Mouse (Mus musculus) WW6 (cell line): Measurements from ENCODE around the gene Ganc.

Experiments used
- DNase-seq: peaks from one replicate; pipeline ENCODE4 v3.0.0-alpha.2; 2013; ENCODE audit warnings: low read depth, low spot score

The Ganc gene

DNA sequence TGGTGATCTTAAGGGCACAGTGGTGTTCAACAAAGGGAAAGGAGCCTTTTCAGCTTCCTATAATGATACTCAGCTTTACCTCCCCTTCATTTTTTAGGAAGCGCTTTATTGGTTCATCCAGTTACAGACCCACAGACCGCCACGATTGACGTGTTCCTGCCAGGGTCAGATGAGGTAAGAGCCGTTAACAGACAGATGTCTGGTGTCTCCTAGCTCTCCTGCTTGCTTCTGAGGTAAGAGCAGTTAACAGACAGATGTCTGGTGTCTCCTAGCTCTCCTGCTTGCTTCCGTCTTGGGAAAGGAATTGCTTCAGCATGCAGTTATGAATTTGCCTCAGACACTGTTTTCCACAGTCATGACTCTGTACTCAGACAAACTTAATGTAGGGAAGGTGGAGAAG, 47.0 kb downstream of the Ganc start:
- DNase-seq, result no peak

- DNase-seq, result no peak
Measured at GRCm38 (mm10) chr2:120452600-120452999, 48.9 kb downstream of the Ganc start.

GRCm38 (mm10) chr2:120454987-120455386, 51.3 kb downstream of the Ganc start:
- no peak for DNase-seq

DNA sequence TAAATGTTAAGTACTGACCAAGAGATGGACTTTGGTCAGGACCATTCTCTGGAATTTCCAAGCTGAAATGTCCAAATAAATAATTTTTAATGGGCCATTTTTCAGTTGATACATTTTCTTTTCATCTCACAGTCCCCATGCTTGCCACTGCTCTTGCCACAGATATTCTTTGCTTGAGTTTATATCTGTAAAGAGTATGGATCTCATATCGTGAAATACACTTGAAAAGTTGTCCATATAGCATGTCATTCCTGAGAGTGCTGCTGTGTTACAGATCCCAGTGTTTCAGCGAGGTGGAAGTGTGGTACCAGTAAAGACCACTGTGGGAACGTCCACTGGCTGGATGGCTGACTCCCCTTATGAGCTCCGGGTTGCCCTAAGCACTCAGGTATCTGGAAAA, 52.0 kb downstream of the Ganc start, which contains the start of gene Capn3:
Capn3 (plus strand) TSS at position 301 of the 400 bp plus-strand sequence.
- no peak for DNase-seq

DNA sequence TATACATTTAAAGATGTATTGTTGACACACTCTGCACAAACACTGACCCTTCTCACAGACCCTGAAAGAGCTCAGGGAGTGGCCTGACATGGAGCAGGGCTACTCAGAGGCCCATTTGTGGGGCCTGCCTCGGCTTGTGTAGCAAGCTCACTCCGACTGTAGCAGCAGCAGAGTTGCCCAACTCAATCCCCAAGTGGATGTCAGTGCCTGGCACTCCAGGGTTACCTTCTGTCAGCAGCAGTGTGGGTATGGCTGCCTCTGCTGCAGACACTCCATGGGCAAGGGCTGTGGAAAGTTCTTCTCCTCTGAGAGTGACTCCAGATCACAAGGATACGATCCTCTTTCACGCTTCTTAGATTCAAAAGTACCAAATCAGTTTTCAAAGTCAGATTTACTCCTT, 56.5 kb downstream of the Ganc start:
- no peak for DNase-seq

- no peak for DNase-seq
Measured at GRCm38 (mm10) chr2:120463328-120463727, 59.6 kb downstream of the Ganc start.

GRCm38 (mm10) chr2:120464091-120464490, 60.4 kb downstream of the Ganc start:
- DNase-seq, result no peak

DNA sequence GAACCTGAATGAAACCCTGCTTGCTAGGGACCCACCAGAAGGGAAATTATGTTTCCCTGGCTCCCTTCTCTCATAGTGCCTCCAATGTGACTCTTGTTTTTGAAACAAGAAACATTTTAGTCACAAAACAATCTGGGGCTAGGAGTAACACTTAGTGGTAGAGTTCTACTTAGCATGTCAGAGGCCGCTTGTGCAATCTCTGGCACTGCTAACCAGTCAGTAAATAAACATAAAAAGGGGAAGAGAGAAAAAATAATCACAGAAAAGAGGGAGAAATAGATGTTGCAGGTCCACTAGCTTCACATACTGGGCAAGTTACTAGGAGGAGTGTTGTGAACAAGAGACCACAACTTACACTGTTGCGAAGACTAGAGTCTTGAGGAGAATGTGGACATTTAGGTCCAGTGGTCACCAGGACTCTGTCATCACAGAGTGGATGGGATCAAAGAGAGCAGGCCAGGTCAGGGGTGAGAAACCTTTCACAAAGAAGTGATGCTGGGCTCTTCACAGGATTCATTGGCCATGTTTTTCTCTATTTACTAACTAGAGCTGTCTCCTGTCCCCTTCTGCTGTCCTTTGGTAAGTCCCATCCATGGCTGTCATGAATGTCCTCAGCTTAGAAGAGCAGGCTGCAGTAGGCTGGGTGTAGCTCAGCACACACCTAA, 61.2 kb downstream of the Ganc start:
- no peak for DNase-seq

- DNase-seq, result no peak
Measured at GRCm38 (mm10) chr2:120465397-120465785, 61.7 kb downstream of the Ganc start.

DNA sequence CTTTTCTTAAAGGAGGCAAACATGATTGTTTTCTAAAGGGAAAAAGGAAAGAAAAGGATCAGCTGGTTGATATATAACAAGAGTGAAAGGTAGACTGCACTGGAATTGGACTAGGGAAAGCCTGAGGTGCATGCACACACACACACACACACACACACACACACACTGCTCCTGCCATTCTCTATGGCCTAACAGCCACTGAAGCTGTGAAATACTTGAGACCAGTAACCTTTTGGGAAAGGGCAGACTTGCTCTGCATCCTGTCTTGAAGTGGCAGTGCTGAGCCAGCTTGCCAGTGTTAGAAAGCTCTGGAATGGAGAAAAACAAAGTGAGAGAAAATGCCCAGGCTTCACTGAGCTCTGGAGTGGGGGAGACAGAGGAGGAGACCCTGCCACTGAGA, 64.3 kb downstream of the Ganc start:
- no peak for DNase-seq

- no peak for DNase-seq
Measured at GRCm38 (mm10) chr2:120469220-120469619, 65.5 kb downstream of the Ganc start.

GRCm38 (mm10) chr2:120469715-120470114, 66.0 kb downstream of the Ganc start:
- DNase-seq, result no peak

DNA sequence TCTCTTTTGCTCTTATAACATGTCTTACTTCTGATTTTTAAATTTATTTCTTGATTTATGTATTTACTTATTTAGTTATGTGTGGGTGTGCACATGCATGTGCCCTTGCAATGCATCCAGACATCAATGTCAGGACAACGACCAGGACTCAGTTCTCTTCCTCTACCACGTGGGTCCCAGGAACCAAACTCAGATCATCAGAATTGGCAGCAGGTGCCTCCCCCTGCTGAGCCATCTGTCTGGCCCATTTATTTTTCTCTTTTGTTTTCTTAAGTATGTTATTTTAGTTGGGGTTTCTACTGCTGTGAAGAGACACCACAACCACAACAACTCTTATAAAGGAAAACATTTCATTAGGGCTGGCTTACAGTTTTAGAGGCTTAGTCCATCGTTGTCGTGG, 67.2 kb downstream of the Ganc start:
- no peak for DNase-seq

- DNase-seq, result no peak
Measured at GRCm38 (mm10) chr2:120476277-120477087, 72.8 kb downstream of the Ganc start.

GRCm38 (mm10) chr2:120478600-120478999, 74.9 kb downstream of the Ganc start:
- peak; percentile 24 for DNase-seq

DNA sequence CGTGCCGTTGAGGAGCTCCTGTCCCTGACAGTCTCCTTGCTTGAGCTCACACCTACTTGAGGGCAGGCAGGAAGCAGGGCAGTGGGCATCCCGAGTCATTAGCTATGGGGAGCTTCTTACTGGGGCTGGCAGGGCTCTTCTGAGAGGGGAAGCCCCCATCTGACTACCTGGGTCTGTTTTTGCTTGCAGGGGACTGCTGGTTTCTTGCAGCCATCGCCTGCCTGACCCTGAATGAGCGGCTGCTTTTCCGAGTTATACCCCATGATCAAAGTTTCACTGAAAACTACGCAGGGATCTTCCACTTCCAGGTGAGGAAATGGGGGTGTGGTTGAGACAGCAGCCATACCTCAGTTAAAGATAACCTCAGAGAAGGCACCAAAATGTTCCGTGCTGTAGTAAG, 78.2 kb downstream of the Ganc start:
- DNase-seq, result no peak

DNA sequence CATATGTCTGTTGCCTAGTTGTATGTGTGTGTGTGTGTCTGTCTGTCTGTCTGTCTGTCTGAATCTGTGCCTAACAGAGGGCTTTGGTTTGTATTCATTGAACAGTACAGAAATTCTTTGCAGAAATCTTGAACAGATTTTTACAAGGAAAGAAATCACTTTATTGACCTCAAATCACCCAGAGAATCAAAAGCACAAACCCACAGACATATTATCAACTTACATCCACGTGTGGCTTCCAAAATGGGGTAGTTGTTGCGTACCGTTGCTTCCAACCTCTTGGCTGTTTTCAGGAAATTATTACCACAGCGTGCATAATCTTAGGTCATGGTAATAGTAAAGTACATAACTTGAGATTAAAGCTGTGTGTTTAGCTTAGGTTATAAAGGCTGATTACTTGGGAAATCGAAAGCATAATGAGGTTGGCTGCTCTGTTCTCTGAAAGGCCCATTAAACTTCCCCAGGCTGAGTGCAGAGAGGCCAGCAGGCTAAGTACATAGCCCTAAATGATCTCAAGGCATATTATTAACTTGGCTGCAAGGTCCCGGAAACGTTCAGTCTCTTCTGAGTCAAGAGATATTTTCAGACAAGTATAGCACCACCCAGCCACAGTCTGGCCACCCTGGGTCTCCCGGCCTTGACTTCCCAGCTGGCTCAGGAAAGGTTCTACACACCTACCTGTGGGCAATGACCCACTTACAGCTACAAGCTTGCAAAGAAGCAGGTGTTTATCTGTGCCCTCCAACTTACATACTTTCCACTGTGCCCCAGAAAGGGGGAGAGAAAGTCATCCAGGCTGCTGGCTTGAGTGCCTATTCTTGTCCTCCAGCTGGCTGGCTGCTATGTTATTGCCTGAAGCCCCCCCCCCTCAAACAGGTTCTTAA, 79.1 kb downstream of the Ganc start:
- no peak for DNase-seq

GRCm38 (mm10) chr2:120484241-120484640, 80.5 kb downstream of the Ganc start:
- DNase-seq, result no peak

DNA sequence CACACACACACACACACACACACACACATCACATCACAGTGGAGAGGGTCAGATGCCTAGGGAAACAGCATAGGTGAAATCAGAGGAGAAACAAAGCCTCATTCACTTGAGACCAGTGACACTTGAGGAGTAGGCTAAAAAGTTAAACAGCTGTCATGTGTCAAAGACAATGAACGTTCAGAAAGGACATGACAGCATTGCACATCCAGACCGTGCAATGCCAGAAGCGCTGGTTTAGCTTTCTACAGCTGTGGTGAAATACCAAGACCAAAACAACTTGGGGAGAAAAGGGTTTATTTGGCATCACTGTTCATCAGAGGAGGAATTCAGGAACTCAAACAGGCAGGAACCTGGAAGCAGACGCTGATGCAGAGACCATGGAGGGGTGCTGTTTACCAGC, 89.6 kb downstream of the Ganc start:
- no peak for DNase-seq

DNA sequence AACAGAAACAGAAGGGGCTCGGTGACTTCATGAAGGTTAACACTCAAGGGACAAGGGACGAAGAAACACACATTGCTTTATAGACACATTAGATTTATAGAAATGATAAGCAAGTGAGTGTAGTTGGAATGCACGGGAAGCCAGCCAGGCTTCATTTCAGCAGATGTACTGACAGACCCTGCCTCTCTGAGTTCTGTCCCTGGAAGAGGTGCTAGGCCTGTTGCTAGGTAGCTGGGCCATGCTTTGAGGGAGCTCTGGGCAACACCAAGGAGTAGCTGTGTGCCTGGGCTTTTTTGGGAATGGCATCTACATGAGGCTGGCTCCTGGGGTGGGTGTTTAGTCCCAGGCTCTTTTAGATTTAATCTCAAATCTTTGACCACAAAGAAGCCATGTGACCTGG, 92.8 kb downstream of the Ganc start:
- DNase-seq, result no peak

DNA sequence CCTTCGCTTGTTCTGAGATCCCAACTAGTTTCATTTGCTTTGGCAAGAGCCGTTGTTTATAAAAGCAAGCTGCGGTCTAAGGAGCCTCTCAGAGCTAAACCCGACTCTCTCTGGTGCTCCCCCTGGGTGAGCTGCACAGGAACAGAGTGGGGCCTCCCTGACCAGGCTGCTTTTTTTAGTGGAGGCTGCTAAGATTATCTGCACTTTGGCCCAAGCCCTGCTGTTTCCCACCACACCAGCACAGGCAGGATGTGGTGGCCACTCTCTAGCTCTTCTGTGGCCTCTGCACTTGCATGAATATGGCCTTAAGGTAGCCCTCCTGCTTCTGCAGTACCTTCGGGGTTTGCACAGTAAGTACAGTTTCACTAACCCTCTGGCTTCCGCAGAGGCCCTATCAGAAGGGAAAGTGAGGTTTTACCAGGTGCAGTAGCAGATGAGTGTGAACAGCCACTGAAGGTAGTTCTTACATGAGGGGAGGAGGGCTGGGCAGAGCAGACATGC, 96.3 kb downstream of the Ganc start:
- DNase-seq, result no peak
